Mouse (Mus musculus) midbrain, embryonic 11.5 days (tissue): ENCODE results near the gene Cab39. TPM values are rescaled to one million over a fixed set of nuclear protein-coding genes. Genes with fewer than 3 reads are reported as not detected.

Experiments used
- ATAC-seq: fragments of 200-750 bp; cut with Nextera tagmentation; 2 replicates; pipeline ENCODE4 v1.8.0; 2017; ENCODE audit warnings: moderate TSS enrichment, moderate library complexity; ENCODE audit not compliant: low FRiP score
- DNase-seq: peaks from one replicate; pipeline ENCODE4 v3.0.0; 2015; ENCODE audit warnings: low spot score; ENCODE audit errors: missing footprints
- H3K27ac ChIP-seq: fragments of 300-500 bp; sonication (generic); 2 replicates; pipeline ENCODE4 v1.5.1; 2014; ENCODE audit warnings: low read depth, low read length
- H3K27me3 ChIP-seq: fragments of 300-500 bp; sonication (generic); 2 replicates; pipeline ENCODE4 v1.6.1; 2014; ENCODE audit warnings: mild to moderate bottlenecking, low read length, moderate library complexity, mixed read lengths; ENCODE audit not compliant: control insufficient read depth, insufficient read depth
- H3K36me3 ChIP-seq: fragments of 300-500 bp; sonication (generic); 2 replicates; pipeline ENCODE4 v1.6.1; 2014; ENCODE audit warnings: mild to moderate bottlenecking, low read length, moderate library complexity, mixed read lengths; ENCODE audit not compliant: control insufficient read depth, insufficient read depth
- H3K4me1 ChIP-seq: fragments of 300-500 bp; sonication (generic); 2 replicates; pipeline ENCODE4 v1.6.1; 2014; ENCODE audit warnings: low read length; ENCODE audit not compliant: control insufficient read depth, insufficient read depth
- H3K4me2 ChIP-seq: fragments of 300-500 bp; sonication (generic); 2 replicates; pipeline ENCODE4 v1.6.1; 2014; ENCODE audit warnings: mild to moderate bottlenecking, moderate library complexity
- H3K4me3 ChIP-seq: fragments of 300-500 bp; sonication (generic); 2 replicates; pipeline ENCODE4 v1.5.1; 2014; ENCODE audit warnings: low read depth, low read length
- H3K9ac ChIP-seq: fragments of 300-500 bp; sonication (generic); 2 replicates; pipeline ENCODE4 v1.6.1; 2014; ENCODE audit warnings: low read length
- H3K9me3 ChIP-seq: fragments of 300-500 bp; sonication (generic); 2 replicates; pipeline ENCODE4 v1.6.1; 2016; ENCODE audit warnings: low read length; ENCODE audit not compliant: control insufficient read depth
- WGBS: fragments of 180-500 bp; shearing (Covaris S2); extraction: QIAGEN DNeasy Blood & Tissue Kit; methylation state at CpG from one replicate; pipeline ENCODE4 v1.1.7; 2014; 5-methylcytosine and 5-hydroxymethylcytosine counted together
- polyA plus RNA-seq: library from polyadenylated mRNA; unstranded; fragments of >200 nt; fragmentation: Nextera tagmentation; extraction: Ambion mirVana; gene quantifications from 2 replicates; pipeline ENCODE4 v1.2.1, GENCODE M21; 2014

Cab39 gene
- polyA plus RNA-seq, 1 experiment from 2014 or later: 68.0 TPM

GRCm38 (mm10) chr1:85845476-85845875 is 52.2 kb downstream of the Cab39 start:
- 81% methylated on average over 3 of the region's 3 CpGs for WGBS
- Histone ChIP-seq H3K9me3 (no peaks in the 10 kb centered on the region), H3K36me3 (peaks cover 7% of the 10 kb centered on the region), H3K4me2 (no peak overlapping the region), H3K27me3 (no peaks in the 10 kb centered on the region), H3K9ac (no peak overlapping the region), H3K4me3 (no peak overlapping the region), H3K4me1 (no peaks in the 10 kb centered on the region), H3K27ac (no peak overlapping the region)
- no peak for ATAC-seq
- no peak for DNase-seq

DNA sequence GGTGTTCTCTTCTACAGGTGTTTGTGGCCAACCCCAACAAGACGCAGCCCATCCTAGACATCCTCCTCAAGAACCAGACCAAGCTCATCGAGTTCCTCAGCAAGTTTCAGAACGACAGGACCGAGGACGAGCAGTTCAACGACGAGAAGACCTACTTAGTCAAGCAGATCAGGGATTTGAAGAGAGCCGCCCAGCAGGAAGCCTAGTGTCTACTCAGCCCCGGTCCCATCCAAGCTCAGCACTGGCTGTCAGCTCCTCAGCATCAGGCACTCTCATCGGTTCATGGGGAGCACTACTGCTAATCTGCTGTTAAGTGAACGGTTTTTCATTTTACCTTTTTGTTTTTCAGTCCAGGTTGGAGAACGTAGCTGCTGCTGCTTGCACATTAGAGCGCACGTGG is 55.8 kb downstream of the Cab39 start:
- ATAC-seq (no peak), DNase-seq (no peak)
- Histone ChIP-seq H3K9me3 (no peaks in the 10 kb centered on the region), H3K4me3 (no peak overlapping the region), H3K36me3 (peaks cover 7% of the 10 kb centered on the region), H3K27ac (no peak overlapping the region), H3K9ac (no peak overlapping the region), H3K4me2 (no peak overlapping the region), H3K27me3 (no peaks in the 10 kb centered on the region), H3K4me1 (no peaks in the 10 kb centered on the region)
- WGBS: 92% methylated on average over 14 of the region's 14 CpGs

- no peaks in the 10 kb centered on the region for H3K9me3 ChIP-seq
- no peak overlapping the region for H3K4me3 ChIP-seq
- no peaks in the 10 kb centered on the region for H3K27me3 ChIP-seq
- no peak overlapping the region for H3K27ac ChIP-seq
- ATAC-seq: no peak
- WGBS: 97% methylated on average over 5 of the region's 5 CpGs
- H3K4me1 ChIP-seq: no peaks in the 10 kb centered on the region
- H3K4me2 ChIP-seq: no peak overlapping the region
- peaks cover 7% of the 10 kb centered on the region for H3K36me3 ChIP-seq
- no peak overlapping the region for H3K9ac ChIP-seq
- no peak for DNase-seq
These were observed 57.6 kb downstream of the Cab39 start for GRCm38 (mm10) chr1:85850851-85851250.

- 77% methylated on average over 2 of the region's 2 CpGs for WGBS
These were observed 59.9 kb downstream of the Cab39 start for GRCm38 (mm10) chr1:85852996-85853689.

GRCm38 (mm10) chr1:85853865-85854264 is 60.6 kb downstream of the Cab39 start:
- H3K36me3 ChIP-seq: peaks cover 4% of the 10 kb centered on the region; the same call in 1 of the 2 replicates
- H3K4me1 ChIP-seq: no peaks in the 10 kb centered on the region
- WGBS: 88% methylated on average over 2 of the region's 2 CpGs
- H3K27me3 ChIP-seq: no peaks in the 10 kb centered on the region
- peak; percentile 40; the same call in 1 of the 2 replicates for ATAC-seq
- H3K4me2 ChIP-seq: no peak overlapping the region
- DNase-seq: no peak
- H3K9me3 ChIP-seq: no peaks in the 10 kb centered on the region
- no peak overlapping the region for H3K27ac ChIP-seq
- H3K4me3 ChIP-seq: no peak overlapping the region
- H3K9ac ChIP-seq: no peak overlapping the region

More at GRCm38 (mm10) chr1:85852996-85853689, 59.9 kb downstream of the Cab39 start:
- Histone ChIP-seq H3K36me3 (peaks cover 7% of the 10 kb centered on the region), H3K27ac (no peak overlapping the region), H3K27me3 (no peaks in the 10 kb centered on the region), H3K4me1 (no peaks in the 10 kb centered on the region), H3K4me2 (no peak overlapping the region), H3K9me3 (no peaks in the 10 kb centered on the region), H3K9ac (no peak overlapping the region), H3K4me3 (no peak overlapping the region)
- DNase-seq (peak; percentile 91), ATAC-seq (peak; percentile 77)

GRCm38 (mm10) chr1:85854475-85854874 is 61.2 kb downstream of the Cab39 start:
- no peak overlapping the region for H3K9ac ChIP-seq
- DNase-seq (no peak), ATAC-seq (no peak)
- H3K36me3 ChIP-seq: no peaks in the 10 kb centered on the region
- 87% methylated on average over 2 of the region's 2 CpGs for WGBS
- no peak overlapping the region for H3K4me2 ChIP-seq
- H3K4me1 ChIP-seq: no peaks in the 10 kb centered on the region
- H3K4me3 ChIP-seq: no peak overlapping the region
- no peaks in the 10 kb centered on the region for H3K9me3 ChIP-seq
- no peak overlapping the region for H3K27ac ChIP-seq
- no peaks in the 10 kb centered on the region for H3K27me3 ChIP-seq

DNA sequence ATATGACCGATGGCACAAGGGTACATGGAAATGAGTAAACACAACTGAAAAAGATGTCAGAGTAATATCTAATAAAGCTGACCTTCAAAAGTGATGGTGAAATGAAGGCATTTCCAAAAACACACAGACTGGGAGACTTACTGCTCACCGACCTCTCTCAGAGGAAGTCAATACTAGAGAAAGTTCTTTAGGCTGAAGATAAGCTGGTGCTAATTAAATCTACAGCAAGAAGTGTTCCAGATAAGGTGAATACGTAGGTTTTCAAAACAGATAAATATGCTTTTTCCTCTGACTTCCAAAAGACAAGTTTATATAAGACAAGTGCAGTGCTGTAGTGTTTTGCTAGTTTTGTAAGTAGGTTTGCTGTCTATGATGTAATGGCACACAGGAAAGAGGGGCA is 63.0 kb downstream of the Cab39 start:
- H3K4me2 ChIP-seq: no peak overlapping the region
- ATAC-seq: no peak
- WGBS: 91% methylated on average over 3 of the region's 3 CpGs

DNA sequence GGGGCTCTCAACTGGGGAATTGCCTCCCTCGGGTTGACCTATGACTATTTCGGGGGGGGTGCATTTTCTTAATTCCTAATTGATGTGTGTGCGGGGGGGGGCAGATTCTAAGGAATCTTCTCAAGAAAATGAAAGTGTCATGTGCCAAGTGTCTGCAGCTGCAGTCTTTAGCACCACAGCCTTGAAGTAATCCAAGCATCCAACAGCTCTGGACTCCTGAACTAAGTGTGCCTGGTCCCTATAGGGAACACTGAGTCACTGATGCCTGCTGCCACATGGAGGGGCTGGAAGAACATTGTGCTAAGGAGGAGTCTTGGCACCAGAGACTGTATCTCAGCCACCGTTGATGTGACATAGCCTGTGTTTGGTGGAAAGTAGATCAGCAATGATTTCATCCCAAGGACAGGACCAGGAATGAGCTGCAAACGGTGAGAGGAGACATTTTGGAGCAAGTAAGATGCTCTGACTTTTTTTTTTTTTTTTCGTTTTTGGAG is 64.1 kb downstream of the Cab39 start:
- H3K36me3 ChIP-seq: no peaks in the 10 kb centered on the region
- H3K4me1 ChIP-seq: no peaks in the 10 kb centered on the region
- no peak overlapping the region for H3K4me3 ChIP-seq
- no peak overlapping the region for H3K9ac ChIP-seq
- no peak overlapping the region for H3K27ac ChIP-seq
- no peaks in the 10 kb centered on the region for H3K27me3 ChIP-seq
- peaks cover 2% of the 10 kb centered on the region; the same call in 1 of the 2 replicates for H3K9me3 ChIP-seq
- no peak for ATAC-seq
- DNase-seq: no peak
- WGBS: 85% methylated on average over 6 of the region's 6 CpGs
- H3K4me2 ChIP-seq: no peak overlapping the region

More for the DNA sequence above, 63.0 kb downstream of the Cab39 start:
- H3K9ac ChIP-seq: no peak overlapping the region
- no peaks in the 10 kb centered on the region for H3K9me3 ChIP-seq
- H3K27me3 ChIP-seq: no peaks in the 10 kb centered on the region
- DNase-seq: no peak
- no peaks in the 10 kb centered on the region for H3K4me1 ChIP-seq
- no peaks in the 10 kb centered on the region for H3K36me3 ChIP-seq
- no peak overlapping the region for H3K4me3 ChIP-seq
- H3K27ac ChIP-seq: no peak overlapping the region

DNA sequence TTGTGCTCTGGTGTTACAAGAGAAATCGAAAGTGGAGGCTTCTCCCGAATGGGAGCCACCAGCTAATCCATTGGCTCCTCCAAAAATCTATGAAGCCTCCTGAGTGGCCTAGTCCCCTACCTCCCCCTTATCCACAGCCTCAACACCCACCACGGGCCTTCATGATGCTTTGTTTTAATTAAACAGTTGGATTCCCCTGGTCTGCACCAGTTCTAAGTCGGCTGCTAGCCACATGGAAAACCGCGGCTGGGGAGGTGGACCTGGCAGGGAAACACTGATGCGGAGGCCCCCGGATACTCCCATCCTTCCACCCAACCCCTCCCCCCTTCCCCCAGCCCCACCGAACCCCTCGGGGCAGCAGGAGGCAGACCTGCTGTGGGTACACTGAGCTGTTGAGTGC is 71.1 kb downstream of the Cab39 start:
- Histone ChIP-seq H3K9me3 (peaks cover 2% of the 10 kb centered on the region; the same call in 1 of the 2 replicates), H3K4me1 (no peaks in the 10 kb centered on the region), H3K9ac (no peak overlapping the region), H3K4me3 (no peak overlapping the region), H3K27me3 (no peaks in the 10 kb centered on the region), H3K27ac (no peak overlapping the region), H3K36me3 (no peaks in the 10 kb centered on the region), H3K4me2 (no peak overlapping the region)
- ATAC-seq (no peak), DNase-seq (no peak)
- WGBS: 88% methylated on average over 10 of the region's 10 CpGs
